Mouse (Mus musculus) midbrain, embryonic 15.5 days (tissue): ENCODE measurements at regions not wholly inside any gene's neighbourhood (a gene's known extent, or its start where the extent isn't known, plus 50 kb on each side); places are given as distances from the start of the nearest gene placed in this dataset.

ENCODE experiments used
- ATAC-seq: fragments of 200-750 bp; cut with Nextera tagmentation; replicated peaks from 2 replicates; pipeline ENCODE4 v1.8.0; 2017; ENCODE audit warnings: moderate TSS enrichment
- H3K27ac ChIP-seq: fragments of 300-500 bp; sonication (generic); 2 replicates; pipeline ENCODE4 v1.5.1; 2015; ENCODE audit warnings: mild to moderate bottlenecking, inconsistent platforms
- H3K27me3 ChIP-seq: fragments of 300-500 bp; sonication (generic); replicated peaks from 2 replicates; pipeline ENCODE4 v1.6.1; 2015; ENCODE audit warnings: inconsistent platforms
- H3K36me3 ChIP-seq: fragments of 300-500 bp; sonication (generic); replicated peaks from 2 replicates; pipeline ENCODE4 v1.6.1; 2015; ENCODE audit warnings: inconsistent platforms
- H3K4me1 ChIP-seq: fragments of 300-500 bp; sonication (generic); 2 replicates; pipeline ENCODE4 v1.6.1; 2015; ENCODE audit warnings: inconsistent platforms
- H3K4me2 ChIP-seq: fragments of 300-500 bp; sonication (generic); 2 replicates; pipeline ENCODE4 v1.6.1; 2015; ENCODE audit warnings: inconsistent platforms, mild to moderate bottlenecking, moderate library complexity
- H3K4me3 ChIP-seq: fragments of 300-500 bp; sonication (generic); 2 replicates; pipeline ENCODE4 v1.5.1; 2015; ENCODE audit warnings: mild to moderate bottlenecking, inconsistent platforms
- H3K9ac ChIP-seq: fragments of 300-500 bp; sonication (generic); 2 replicates; pipeline ENCODE4 v1.6.1; 2015; ENCODE audit warnings: mild to moderate bottlenecking, inconsistent platforms
- H3K9me3 ChIP-seq: fragments of 300-500 bp; sonication (generic); 2 replicates; pipeline ENCODE4 v1.6.1; 2016; ENCODE audit warnings: inconsistent platforms
- WGBS: fragments of 180-500 bp; shearing (Covaris S2); methylation state at CpG from one replicate; pipeline ENCODE4 v1.1.7; 2015; ENCODE audit warnings: mixed read lengths; 5-methylcytosine and 5-hydroxymethylcytosine counted together

- H3K4me2 ChIP-seq: no peak overlapping the region
- no peak overlapping the region for H3K27ac ChIP-seq
- no peaks in the 10 kb centered on the region for H3K27me3 ChIP-seq
- H3K4me1 ChIP-seq: no peaks in the 10 kb centered on the region
- H3K4me3 ChIP-seq: no peak overlapping the region
- H3K9ac ChIP-seq: no peak overlapping the region
- no peaks in the 10 kb centered on the region for H3K9me3 ChIP-seq
- no peaks in the 10 kb centered on the region for H3K36me3 ChIP-seq
- ATAC-seq: no peak
Observed at GRCm38 (mm10) chr4:27346892-27347291, 1000.2 kb upstream of the Manea start.

- Histone ChIP-seq H3K36me3 (no peaks in the 10 kb centered on the region), H3K9ac (no peak overlapping the region), H3K4me1 (no peaks in the 10 kb centered on the region), H3K27me3 (no peaks in the 10 kb centered on the region), H3K4me3 (no peak overlapping the region), H3K27ac (no peak overlapping the region), H3K9me3 (no peaks in the 10 kb centered on the region), H3K4me2 (no peak overlapping the region)
- ATAC-seq: no peak
- 94% methylated on average over 3 of the region's 3 CpGs for WGBS
Observed at GRCm38 (mm10) chr4:27333279-27333678, 986.6 kb upstream of the Manea start.
